Mouse (Mus musculus): ENCODE results near the gene 2310039H08Rik. TPM values are rescaled to one million over a fixed set of nuclear protein-coding genes. Genes with fewer than 3 reads are reported as not detected.

2310039H08Rik gene
- total RNA-seq, 2 experiments from 2014 or later: 6.9 to 7.8 TPM

DNA sequence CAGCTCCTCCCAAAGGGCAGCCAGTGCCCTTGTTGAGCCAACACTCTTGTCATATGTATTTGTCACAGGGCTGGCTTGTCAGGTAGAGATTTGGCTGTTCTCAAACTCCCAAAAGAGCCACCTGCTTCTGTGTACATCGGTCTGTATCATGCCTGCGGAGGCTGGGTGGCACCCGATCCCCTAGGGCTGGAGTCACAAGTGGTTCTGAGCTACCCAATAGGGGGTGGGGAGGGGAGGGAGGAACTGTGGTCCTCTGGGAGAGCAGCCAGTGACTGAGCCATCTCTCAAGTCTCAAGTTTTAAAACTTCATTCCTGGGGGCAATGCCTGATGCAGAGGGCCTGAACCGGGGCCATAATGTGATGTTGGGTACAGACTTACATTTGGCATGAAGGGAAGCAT is 24.3 kb downstream of the 2310039H08Rik start:
- DNase-seq (ENCODE audit: low spot score in 2 of 2): no peak
- intact Hi-C loops (cut with DNase I): no loop called here

DNA sequence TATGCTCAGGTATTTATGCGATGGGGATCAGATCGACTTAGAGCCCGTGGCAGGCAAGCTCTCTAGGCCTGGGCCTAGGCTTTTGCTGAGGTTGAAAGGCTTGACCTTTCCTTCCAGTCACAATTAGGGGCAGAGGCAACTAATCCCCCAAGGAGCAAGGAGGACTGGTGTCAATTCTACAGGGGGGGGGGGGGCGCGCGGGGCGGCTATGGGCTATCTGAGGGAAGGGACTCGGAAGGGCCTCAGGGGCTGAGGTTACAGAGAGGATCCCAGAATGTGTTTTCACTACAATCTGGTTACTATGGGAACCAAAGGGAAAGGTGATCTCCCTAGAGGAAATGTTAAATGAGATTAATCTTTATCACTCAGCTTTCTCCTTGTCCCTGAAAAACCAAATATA is 25.0 kb downstream of the 2310039H08Rik start:
- intact Hi-C loops (cut with DNase I): no loop called here
- DNase-seq (ENCODE audit: low spot score in 2 of 2): no peak

DNA sequence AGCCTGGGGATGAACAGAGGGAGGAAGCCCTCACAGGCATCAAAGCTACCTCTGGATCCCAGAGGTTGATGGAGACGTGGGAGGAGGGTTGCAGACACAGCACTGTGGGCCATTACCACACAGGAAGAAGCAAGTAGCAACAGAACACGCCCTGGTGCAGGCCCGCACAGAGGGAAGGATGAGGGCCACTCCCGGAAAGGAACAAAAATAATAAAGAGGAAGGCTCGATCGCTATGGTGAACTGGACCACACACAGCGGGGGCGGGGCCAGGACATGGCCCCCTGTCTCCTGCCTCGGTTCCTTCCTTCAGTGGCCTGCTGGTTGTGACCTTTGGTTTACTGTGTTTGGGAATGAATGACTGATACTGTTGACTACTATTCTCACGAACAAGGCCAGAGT is 27.2 kb downstream of the 2310039H08Rik start:
- DNase-seq (ENCODE audit: low spot score in 2 of 2): no peak
- intact Hi-C loops (cut with DNase I): no loop called here

DNA sequence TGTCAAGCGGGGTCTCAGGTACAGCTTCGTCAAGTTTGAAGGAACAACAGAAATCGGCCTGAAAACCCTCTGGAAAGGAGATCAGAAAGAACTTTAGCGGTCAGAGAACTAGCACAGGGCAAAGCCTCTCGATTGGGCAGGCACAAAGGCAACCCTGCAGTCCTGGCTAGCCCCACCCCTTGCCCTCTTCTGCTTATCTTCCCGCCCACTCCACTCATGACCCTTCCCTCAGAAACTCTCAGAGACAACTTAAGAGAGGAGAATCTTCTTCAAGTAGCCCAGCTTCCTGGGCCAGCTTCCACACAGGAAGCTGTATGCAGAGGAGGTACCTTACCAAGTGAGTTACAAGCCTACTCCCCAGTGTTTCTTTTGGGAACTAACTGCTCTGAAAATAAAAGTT is 29.3 kb downstream of the 2310039H08Rik start:
- intact Hi-C loops (cut with DNase I): no loop called here
- no peak for DNase-seq (ENCODE audit: low spot score in 2 of 2)

DNA sequence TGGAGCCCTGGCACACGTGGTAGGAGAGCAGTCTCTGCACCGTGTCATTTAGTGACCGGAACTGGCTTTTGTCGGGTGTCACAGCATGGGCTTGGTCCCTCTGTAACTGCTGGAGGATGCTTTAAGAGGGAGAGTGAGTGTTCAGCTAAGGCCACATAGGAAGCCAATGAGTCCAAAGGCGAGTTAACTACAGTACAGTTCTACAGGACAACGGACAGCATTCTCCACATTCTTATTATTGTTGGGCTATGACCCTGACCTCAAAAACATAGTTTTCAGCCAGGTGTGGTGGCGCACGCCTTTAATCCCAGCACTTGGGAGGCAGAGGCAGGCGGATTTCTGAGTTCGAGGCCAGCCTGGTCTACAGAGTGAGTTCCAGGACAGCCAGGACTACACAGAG is 35.9 kb downstream of the 2310039H08Rik start:
- intact Hi-C loops (cut with DNase I): no loop called here

DNA sequence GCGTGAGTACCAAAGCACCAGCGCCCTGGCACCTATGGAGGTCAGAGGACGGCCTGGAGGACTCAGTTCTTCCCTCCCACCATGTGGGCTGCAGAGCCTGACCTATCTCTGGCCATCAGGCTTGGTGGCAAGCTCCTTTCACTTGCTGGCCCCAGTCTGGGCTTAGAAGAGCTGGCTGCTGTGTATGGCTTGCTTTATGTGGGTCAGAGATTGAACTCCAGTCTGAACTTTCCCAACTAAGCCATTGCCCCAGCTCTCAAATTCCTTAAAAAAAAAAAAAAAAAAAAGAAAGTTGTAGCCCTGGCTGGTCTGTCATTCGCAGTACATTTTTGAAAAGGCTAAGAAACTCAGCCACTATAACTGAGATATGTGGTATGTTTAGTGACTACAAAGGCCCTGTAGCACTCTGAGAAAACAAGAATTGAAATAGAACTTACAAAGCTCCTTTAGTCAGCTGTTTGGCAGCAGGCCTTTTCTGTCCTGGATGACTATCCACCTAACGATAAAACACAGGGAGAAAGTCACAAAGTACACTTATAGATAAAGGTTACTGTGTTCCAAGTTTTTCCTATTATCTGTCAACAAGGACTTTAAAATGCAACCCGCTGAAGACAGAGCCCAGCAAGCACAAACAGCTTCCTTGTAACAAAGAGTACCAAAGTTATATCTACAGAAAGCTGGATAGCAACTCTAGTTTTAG is 36.8 kb downstream of the 2310039H08Rik start:
- intact Hi-C loops (cut with DNase I): no loop called here
- DNase-seq (ENCODE audit: low spot score in 2 of 2): no peak

More for the DNA sequence above, 35.9 kb downstream of the 2310039H08Rik start:
- no peak for DNase-seq (ENCODE audit: low spot score in 2 of 2)

DNA sequence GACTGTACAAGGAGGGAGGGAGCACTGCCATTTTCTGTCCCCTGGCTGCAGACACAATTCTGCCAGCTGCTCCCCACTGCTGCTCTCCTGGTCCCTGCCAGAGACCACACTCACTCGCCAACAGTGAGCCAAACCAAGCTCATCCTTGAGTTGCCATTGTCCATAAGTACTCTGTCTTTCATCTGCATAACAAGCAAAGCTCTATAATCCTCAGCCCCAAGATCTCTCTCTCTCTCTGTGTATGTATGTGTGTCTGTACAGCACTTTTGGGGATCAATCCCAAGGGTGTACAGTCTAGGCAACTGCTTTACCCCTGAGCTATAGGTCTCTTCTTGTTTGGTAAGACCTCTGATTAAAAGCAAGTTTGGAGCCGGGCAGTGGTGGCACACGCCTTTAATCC is 38.2 kb downstream of the 2310039H08Rik start:
- no peak for DNase-seq (ENCODE audit: low spot score in 2 of 2)
- intact Hi-C loops (cut with DNase I): no loop called here

DNA sequence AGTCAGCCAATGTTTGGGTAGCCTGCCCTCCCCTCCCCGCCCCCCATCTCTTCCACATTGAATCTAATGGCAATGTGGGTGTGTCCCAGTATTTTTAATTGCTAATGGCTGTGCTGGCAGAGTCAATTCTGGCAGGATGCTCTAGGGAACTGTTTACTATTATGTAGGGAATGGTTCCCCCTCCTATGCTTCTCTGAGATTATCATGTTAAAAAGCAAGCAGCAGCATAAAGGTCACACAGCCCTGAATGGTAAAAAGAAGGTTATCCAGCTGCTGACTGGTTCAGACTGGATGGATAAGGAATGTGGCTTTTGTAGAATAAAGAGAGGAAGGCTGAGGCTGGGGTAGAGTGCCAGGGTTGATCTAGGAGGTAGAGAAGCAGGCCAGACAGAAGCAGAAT is 40.0 kb downstream of the 2310039H08Rik start:
- intact Hi-C loops (cut with DNase I): no loop called here
- DNase-seq (ENCODE audit: low spot score in 2 of 2): no peak

DNA sequence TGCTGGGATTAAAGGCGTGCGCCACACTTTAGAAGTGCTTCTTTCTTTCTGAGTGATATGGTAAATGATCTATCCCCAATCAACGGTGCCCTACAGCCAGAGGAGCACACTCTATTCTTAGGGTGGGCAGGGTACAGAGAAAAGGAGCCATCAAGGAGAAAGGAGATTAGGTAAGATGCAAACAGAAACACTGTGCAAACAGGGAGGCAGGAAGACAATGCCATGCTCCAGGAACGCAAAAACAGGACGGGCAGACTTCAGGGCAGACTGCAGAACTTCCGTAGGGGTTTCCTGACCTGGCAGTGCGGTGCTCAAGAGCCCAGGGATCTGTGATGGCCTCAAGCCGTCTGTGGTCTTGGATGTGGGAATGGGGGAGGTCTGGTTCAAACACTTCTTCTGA is 41.2 kb downstream of the 2310039H08Rik start:
- DNase-seq (ENCODE audit: low spot score in 2 of 2): no peak
- intact Hi-C loops (cut with DNase I): no loop called here

DNA sequence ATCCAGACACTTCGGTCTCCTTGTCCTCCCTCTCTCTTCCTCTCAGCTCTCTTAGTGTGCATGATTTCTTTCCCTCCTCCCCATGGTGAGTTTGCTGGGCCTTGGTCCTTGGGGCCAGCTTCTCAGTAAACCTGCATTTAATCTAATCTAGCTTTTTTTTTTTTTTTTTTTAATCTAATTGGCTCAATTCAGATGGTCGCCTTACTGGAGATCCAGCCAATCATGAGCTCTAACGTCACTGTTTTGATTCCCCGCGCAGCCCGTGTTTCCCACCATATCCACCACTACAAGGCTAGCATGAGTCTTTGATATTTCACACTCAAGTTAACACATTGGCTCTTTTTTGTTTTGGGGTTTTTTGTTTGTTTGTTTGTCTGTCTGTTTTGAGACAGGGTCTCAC is 42.1 kb downstream of the 2310039H08Rik start:
- intact Hi-C loops (cut with DNase I): no loop called here
- DNase-seq (ENCODE audit: low spot score in 2 of 2): no peak

DNA sequence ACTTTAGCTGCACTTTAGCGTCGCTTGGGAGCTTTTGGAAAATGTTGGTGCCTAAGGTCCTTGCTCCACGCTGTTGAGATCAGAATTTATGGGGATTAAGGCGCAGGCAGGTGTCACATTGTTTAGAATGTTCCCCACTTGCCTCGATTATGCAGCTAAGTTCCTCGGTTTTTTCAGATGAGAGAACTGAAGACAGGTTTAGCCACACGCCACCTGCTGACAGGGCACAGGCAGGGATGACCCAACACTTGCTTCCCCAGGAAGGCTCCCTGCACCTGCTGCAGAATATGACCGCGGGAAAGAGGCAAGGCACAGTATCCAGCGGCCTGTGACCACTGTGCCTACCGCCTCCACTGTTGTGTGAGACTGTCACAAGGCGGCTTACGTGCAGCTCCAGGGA is 43.9 kb downstream of the 2310039H08Rik start:
- DNase-seq (ENCODE audit: low spot score in 2 of 2): no peak
- intact Hi-C loops (cut with DNase I): no loop called here

DNA sequence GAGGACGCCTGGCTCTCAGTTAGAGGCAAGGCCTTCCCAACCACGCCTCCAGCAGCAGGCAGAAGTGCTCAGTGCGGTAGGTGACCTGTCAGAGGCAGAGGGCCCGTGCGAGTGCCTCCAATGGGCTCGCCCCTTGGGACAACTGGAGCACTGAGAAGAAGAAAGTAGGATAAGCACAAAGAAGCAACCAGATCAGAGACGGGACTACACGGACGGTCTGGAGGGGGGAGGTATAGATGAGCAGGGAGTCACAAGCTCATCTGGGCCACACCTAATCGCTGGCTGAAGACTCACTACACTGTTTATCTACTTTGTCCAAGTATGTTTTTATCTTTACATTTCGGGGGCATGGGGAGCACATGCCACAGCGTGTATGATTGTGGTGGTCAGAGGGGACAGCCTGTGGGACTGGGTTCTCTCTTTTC is 45.3 kb downstream of the 2310039H08Rik start:
- no peak for DNase-seq (ENCODE audit: low spot score in 2 of 2)
- intact Hi-C loops (cut with DNase I): no loop called here

DNA sequence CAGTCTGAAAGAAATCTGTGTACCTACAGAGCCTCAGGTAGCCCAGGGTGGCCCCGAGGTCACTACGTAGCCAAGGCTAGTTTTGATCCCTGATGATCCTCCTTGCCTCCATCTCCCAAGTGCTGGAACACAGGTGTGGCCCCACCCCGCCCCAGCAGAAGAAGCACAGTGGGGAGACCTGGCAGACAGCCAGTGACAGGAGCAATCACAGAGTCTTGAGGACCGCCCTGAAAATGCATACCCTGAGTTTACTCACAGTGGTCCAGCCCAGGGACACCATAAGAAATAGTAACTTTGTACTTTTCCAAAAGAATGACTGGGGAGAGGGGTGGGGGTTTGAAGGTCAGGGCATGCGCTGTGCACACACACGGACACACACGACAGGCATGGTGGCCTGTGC is 48.2 kb downstream of the 2310039H08Rik start:
- DNase-seq (ENCODE audit: low spot score in 2 of 2): no peak
- intact Hi-C loops (cut with DNase I): no loop called here

Other genes with a start within 250 kb of the 2310039H08Rik start
- gene Cul9, start 226.2 kb upstream of the 2310039H08Rik start, total RNA-seq (2021): 10 to 100 TPM; 58.8 to 76.6 TPM
- 10 to 100 TPM; 55.6 to 68.4 TPM for gene Srf, start 216.5 kb upstream of the 2310039H08Rik start, total RNA-seq (2021)
- 10 to 100 TPM; 10.3 to 11.0 TPM for gene Ptk7, start 143.1 kb upstream of the 2310039H08Rik start, total RNA-seq (2021)
- 10 to 100 TPM; 19.9 to 21.7 TPM for gene Klc4, start 126.6 kb upstream of the 2310039H08Rik start, total RNA-seq (2021)
- 10 to 100 TPM; 52.5 to 54.7 TPM for gene Mrpl2, start 126.4 kb upstream of the 2310039H08Rik start, total RNA-seq (2021)
- 10 to 100 TPM; 27.8 to 29.1 TPM for gene Cul7, start 122.3 kb upstream of the 2310039H08Rik start, total RNA-seq (2021)
- gene Rrp36, start 98.3 kb upstream of the 2310039H08Rik start, total RNA-seq (2021): 10 to 100 TPM; 14.9 to 16.5 TPM
- 100 to 1,000 TPM; 118 to 128 TPM for gene Mea1, start 93.8 kb upstream of the 2310039H08Rik start, total RNA-seq (2021)
- gene Klhdc3, start 91.7 kb upstream of the 2310039H08Rik start, total RNA-seq (2021): 100 to 1,000 TPM; 188 to 234 TPM
- 10 to 100 TPM; 81.9 to 84.7 TPM for gene Ppp2r5d, start 67.5 kb upstream of the 2310039H08Rik start, total RNA-seq (2021)
- 10 to 100 TPM; 50.6 to 52.4 TPM for gene Pex6, start 61.2 kb upstream of the 2310039H08Rik start, total RNA-seq (2021)
- under 1 TPM; 0.52 TPM for gene Gnmt, start 43.5 kb upstream of the 2310039H08Rik start, total RNA-seq (2021)
- gene Cnpy3, start 20.4 kb upstream of the 2310039H08Rik start, total RNA-seq (2021): 10 to 100 TPM; 66.6 TPM
- gene Ptcra, start 8.9 kb upstream of the 2310039H08Rik start, total RNA-seq (2021): under 1 TPM; 0.25 to 0.41 TPM
- gene Rpl7l1, start 10.0 kb downstream of the 2310039H08Rik start, total RNA-seq (2021): 10 to 100 TPM; 40.6 to 46.6 TPM
- 10 to 100 TPM; 52.7 to 58.5 TPM for gene Bicral, start 85.8 kb downstream of the 2310039H08Rik start, total RNA-seq (2021)
- 10 to 100 TPM; 33.4 to 37.6 TPM for gene Tbcc, start 118.0 kb downstream of the 2310039H08Rik start, total RNA-seq (2021)
- not detected for gene Prph2, start 137.8 kb downstream of the 2310039H08Rik start, total RNA-seq (2021)
- 10 to 100 TPM; 49.9 to 62.8 TPM for gene Ubr2, start 237.9 kb downstream of the 2310039H08Rik start, total RNA-seq (2021)